Mouse (Mus musculus) forebrain, embryonic 16.5 days (tissue): ENCODE measurements around the gene Ccdc85b. TPM values are rescaled to one million over a fixed set of nuclear protein-coding genes. Genes with fewer than 3 reads are reported as not detected.

Experiments used
- ATAC-seq: fragments of 200-750 bp; cut with Nextera tagmentation; 2 replicates; pipeline ENCODE4 v1.8.0; 2017; ENCODE audit warnings: mild to moderate bottlenecking, moderate library complexity
- H3K27ac ChIP-seq: fragments of 300-500 bp; sonication (generic); 2 replicates; pipeline ENCODE4 v1.5.1; 2014; ENCODE audit warnings: low read length, control low read depth
- H3K27me3 ChIP-seq: fragments of 300-500 bp; sonication (generic); replicated peaks from 2 replicates; pipeline ENCODE4 v1.6.1; 2014; ENCODE audit warnings: low read length; ENCODE audit not compliant: control insufficient read depth, insufficient read depth
- H3K36me3 ChIP-seq: fragments of 300-500 bp; sonication (generic); 2 replicates; pipeline ENCODE4 v1.6.1; 2014; ENCODE audit not compliant: control insufficient read depth, insufficient read depth
- H3K4me1 ChIP-seq: fragments of 300-500 bp; sonication (generic); replicated peaks from 2 replicates; pipeline ENCODE4 v1.6.1; 2014; ENCODE audit warnings: low read length; ENCODE audit not compliant: control insufficient read depth, insufficient read depth
- H3K4me2 ChIP-seq: fragments of 300-500 bp; sonication (generic); 2 replicates; pipeline ENCODE4 v1.6.1; 2014; ENCODE audit warnings: mild to moderate bottlenecking, low read length, control low read depth
- H3K4me3 ChIP-seq: fragments of 300-500 bp; sonication (generic); replicated peaks from 2 replicates; pipeline ENCODE4 v1.5.1; 2014; ENCODE audit warnings: mild to moderate bottlenecking, low read length, control low read depth
- H3K9ac ChIP-seq: fragments of 300-500 bp; sonication (generic); replicated peaks from 2 replicates; pipeline ENCODE4 v1.6.1; 2014; ENCODE audit warnings: low read depth, low read length, control low read depth
- H3K9me3 ChIP-seq: fragments of 300-500 bp; sonication (generic); 2 replicates; pipeline ENCODE4 v1.6.1; 2016; ENCODE audit warnings: low read length; ENCODE audit not compliant: control insufficient read depth
- WGBS: fragments of 180-500 bp; shearing (Covaris S2); extraction: QIAGEN DNeasy Blood & Tissue Kit; methylation state at CpG from one replicate; pipeline ENCODE4 v1.1.7; 2014; 5-methylcytosine and 5-hydroxymethylcytosine counted together
- polyA plus RNA-seq: library from polyadenylated mRNA; unstranded; fragments of >200 nt; fragmentation: Nextera tagmentation; extraction: Ambion mirVana; gene quantifications from 2 replicates; pipeline ENCODE4 v1.2.1, GENCODE M21; 2015

Ccdc85b gene
- polyA plus RNA-seq, 1 experiment from 2014 or later: 8.8 TPM

DNA sequence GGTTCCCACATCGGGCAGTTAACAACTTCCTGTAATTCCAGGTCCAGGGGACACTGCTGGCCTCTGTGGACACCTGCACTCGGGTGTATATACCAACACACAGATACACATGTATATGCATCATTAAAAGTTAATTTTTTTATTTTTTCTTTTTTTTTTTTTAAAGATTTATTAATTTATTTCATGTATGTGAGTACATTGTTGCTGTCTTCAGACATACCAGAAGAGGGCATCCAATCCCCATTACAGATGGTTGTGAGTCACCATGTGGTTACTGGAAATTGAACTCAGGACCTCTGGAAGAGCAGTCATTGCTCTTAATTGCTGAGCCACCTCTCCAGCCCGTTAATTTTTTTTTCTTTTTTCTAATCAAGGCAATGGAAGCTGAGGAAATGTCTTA is 15.2 kb upstream of the Ccdc85b start:
- Histone ChIP-seq H3K4me2 (no peak overlapping the region), H3K9me3 (no peaks in the 10 kb centered on the region), H3K27ac (no peak overlapping the region), H3K4me3 (no peak overlapping the region), H3K36me3 (no peaks in the 10 kb centered on the region), H3K27me3 (no peaks in the 10 kb centered on the region), H3K9ac (no peak overlapping the region), H3K4me1 (peaks cover 21% of the 10 kb centered on the region)
- no peak for ATAC-seq
- WGBS: 78% methylated on average over 3 of the region's 3 CpGs

- Histone ChIP-seq H3K4me2 (no peak overlapping the region), H3K4me3 (no peak overlapping the region), H3K27ac (no peak overlapping the region), H3K36me3 (peaks cover 2% of the 10 kb centered on the region; the same call in 1 of the 2 replicates), H3K9me3 (no peaks in the 10 kb centered on the region), H3K27me3 (no peaks in the 10 kb centered on the region), H3K4me1 (peaks cover 21% of the 10 kb centered on the region), H3K9ac (no peak overlapping the region)
- no peak for ATAC-seq
- WGBS: 50% methylated on average over 5 of the region's 5 CpGs
These were observed 14.2 kb upstream of the Ccdc85b start for GRCm38 (mm10) chr19:5471846-5472245.

DNA sequence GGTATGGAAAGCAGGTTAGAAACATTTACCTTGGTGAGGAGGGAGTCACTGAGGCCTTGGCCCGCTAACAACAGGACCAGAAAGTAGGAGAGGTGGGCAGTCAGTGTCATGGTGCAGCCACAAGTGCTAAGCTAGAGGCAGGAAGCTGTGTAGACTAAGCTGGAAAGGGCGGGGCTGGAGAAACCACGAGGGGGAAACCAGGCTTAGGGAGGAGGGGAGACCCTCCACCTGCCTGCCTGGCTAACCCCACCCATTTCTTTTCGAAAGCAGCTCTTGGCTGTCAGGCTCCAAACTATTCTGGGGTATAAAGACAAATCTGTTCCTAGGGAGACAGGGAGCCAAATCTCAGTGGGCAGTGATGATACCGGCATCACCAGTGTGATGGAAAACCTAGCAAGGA is 10.7 kb upstream of the Ccdc85b start, which contains the start of gene Ctsw:
Gene Ctsw, minus strand, starts transcription at position 134 of the 400 bp plus-strand sequence.
- WGBS: 59% methylated on average over 5 of the region's 5 CpGs
- H3K27ac ChIP-seq: no peak within 1 kb of the TSS
- H3K36me3 ChIP-seq: peaks cover 2% of the 10 kb centered on the region; the same call in 1 of the 2 replicates
- peaks cover 12% of the 10 kb centered on the region for H3K4me1 ChIP-seq
- no peak for ATAC-seq
- H3K9ac ChIP-seq: no peak within 1 kb of the TSS
- H3K4me3 ChIP-seq: no peak within 1 kb of the TSS
- no peak within 1 kb of the TSS for H3K4me2 ChIP-seq
- H3K27me3 ChIP-seq: no peaks in the 10 kb centered on the region
- H3K9me3 ChIP-seq: no peaks in the 10 kb centered on the region

DNA sequence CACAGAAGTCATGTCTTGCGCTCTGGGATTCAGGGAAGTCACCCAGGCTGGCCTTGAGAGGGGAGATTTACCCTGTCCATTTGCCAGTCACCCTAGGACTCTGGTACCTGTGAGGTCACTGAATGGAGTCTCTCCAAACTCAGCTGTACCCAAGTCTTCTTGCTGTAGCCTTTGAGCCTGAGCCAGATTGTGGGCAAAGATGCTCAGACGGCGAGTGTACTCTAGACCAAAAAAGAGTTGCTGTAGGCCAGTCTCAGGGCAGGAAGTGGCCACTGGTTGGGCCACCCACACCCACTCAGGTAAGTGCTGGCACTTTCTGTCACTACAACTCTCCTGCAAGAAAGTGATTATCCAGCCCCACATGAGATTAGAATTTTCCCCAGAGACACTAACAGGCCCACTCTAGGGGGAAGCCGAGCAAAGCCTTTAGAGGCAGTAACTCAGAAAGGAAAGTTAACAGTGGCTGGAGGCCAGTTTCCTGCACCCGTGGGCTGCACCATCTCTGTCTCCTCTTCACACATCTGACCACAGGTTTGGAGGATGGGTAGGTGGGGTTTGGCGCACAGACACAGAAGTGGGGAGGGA is 9.3 kb upstream of the Ccdc85b start:
- no peak for ATAC-seq
- Histone ChIP-seq H3K9ac (no peak overlapping the region), H3K36me3 (peaks cover 4% of the 10 kb centered on the region), H3K4me2 (no peak overlapping the region), H3K9me3 (no peaks in the 10 kb centered on the region), H3K27ac (no peak overlapping the region), H3K27me3 (no peaks in the 10 kb centered on the region), H3K4me3 (no peak overlapping the region), H3K4me1 (peaks cover 12% of the 10 kb centered on the region)
- 90% methylated on average over 6 of the region's 6 CpGs for WGBS

GRCm38 (mm10) chr19:5465037-5465436 is 7.3 kb upstream of the Ccdc85b start:
- WGBS: 94% methylated on average over 8 of the region's 8 CpGs
- H3K9me3 ChIP-seq: no peaks in the 10 kb centered on the region
- H3K27me3 ChIP-seq: no peaks in the 10 kb centered on the region
- no peak overlapping the region for H3K4me2 ChIP-seq
- no peak overlapping the region for H3K9ac ChIP-seq
- H3K4me1 ChIP-seq: peaks cover 24% of the 10 kb centered on the region
- H3K36me3 ChIP-seq: peaks cover 4% of the 10 kb centered on the region
- ATAC-seq: no peak
- H3K4me3 ChIP-seq: no peak overlapping the region
- H3K27ac ChIP-seq: no peak overlapping the region

- H3K9me3 ChIP-seq: no peaks in the 10 kb centered on the region
- no peaks in the 10 kb centered on the region; the same call in 1 of the 2 replicates for H3K27me3 ChIP-seq
- H3K36me3 ChIP-seq: peaks cover 4% of the 10 kb centered on the region
- H3K27ac ChIP-seq: peak overlapping the region; percentile 29
- H3K4me3 ChIP-seq: peak overlapping the region; percentile 28
- peak; percentile 41 for ATAC-seq
- H3K4me1 ChIP-seq: peaks cover 29% of the 10 kb centered on the region
- WGBS: 32% methylated on average over 15 of the region's 15 CpGs
- H3K4me2 ChIP-seq: peak overlapping the region; percentile 48
- H3K9ac ChIP-seq: peak overlapping the region; percentile 47
These were observed 6.3 kb upstream of the Ccdc85b start for GRCm38 (mm10) chr19:5463791-5464562.

DNA sequence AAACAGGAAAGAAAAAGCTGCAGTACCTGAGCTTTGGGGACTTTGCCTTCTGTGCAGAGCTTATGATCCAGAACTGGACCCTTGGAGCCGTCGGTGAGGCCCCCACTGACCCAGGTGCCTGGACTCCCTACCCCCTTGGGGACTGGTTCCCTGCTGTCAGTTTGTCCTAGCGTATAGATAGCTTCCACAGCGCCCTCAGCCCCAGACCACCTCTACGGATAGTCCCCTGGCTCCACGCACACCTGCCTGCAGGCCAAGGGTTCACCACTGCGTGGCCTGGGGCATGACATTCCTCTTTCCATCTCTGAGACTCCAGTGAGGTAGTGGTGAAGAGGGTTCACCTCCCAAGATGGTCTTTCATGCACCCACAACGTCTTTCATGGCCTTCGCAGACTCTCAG is 5.5 kb upstream of the Ccdc85b start:
- H3K4me1 ChIP-seq: peaks cover 33% of the 10 kb centered on the region
- no peak overlapping the region for H3K4me3 ChIP-seq
- peaks cover 4% of the 10 kb centered on the region for H3K36me3 ChIP-seq
- no peak for ATAC-seq
- peaks cover 2% of the 10 kb centered on the region; the same call in 1 of the 2 replicates for H3K27me3 ChIP-seq
- no peak overlapping the region for H3K4me2 ChIP-seq
- 86% methylated on average over 9 of the region's 9 CpGs for WGBS
- no peak overlapping the region for H3K9ac ChIP-seq
- no peak overlapping the region for H3K27ac ChIP-seq
- no peaks in the 10 kb centered on the region for H3K9me3 ChIP-seq

- Histone ChIP-seq H3K9ac (peak overlapping the region; percentile 87; the same call in 1 of the 2 replicates), H3K4me1 (peaks cover 42% of the 10 kb centered on the region), H3K4me2 (peak overlapping the region; percentile 97), H3K4me3 (peak overlapping the region; percentile 95), H3K36me3 (peaks cover 2% of the 10 kb centered on the region), H3K27ac (no peak overlapping the region), H3K27me3 (peaks cover 2% of the 10 kb centered on the region; the same call in 1 of the 2 replicates), H3K9me3 (no peaks in the 10 kb centered on the region)
- 89% methylated on average over 6 of the region's 6 CpGs for WGBS
- ATAC-seq: no peak
These were observed 3.7 kb upstream of the Ccdc85b start for GRCm38 (mm10) chr19:5461411-5461810.

- under 1% methylated on average over 32 of the region's 32 CpGs for WGBS
- Histone ChIP-seq H3K9ac (peak within 1 kb of the TSS; percentile 87), H3K4me3 (peak within 1 kb of the TSS; percentile 95), H3K4me1 (peaks cover 51% of the 10 kb centered on the region), H3K36me3 (peaks cover 2% of the 10 kb centered on the region), H3K9me3 (no peaks in the 10 kb centered on the region), H3K4me2 (peak within 1 kb of the TSS; percentile 97), H3K27me3 (peaks cover 2% of the 10 kb centered on the region; the same call in 1 of the 2 replicates), H3K27ac (peak within 1 kb of the TSS; percentile 80)
- peak; percentile 54 for ATAC-seq
These were observed 2.8 kb upstream of the Ccdc85b start, which contains the start of gene Fibp for GRCm38 (mm10) chr19:5460465-5460911. Gene Fibp (plus strand): TSS chr19:5460615.
